Mouse (Mus musculus): ENCODE data around the gene Txnrd2.

Gene Txnrd2

GRCm38 (mm10) chr16:18426215-18426791 lies at the start of gene Txnrd2:
Txnrd2 (plus strand) TSS chr16:18426384.
- peak; percentile 83 to 84 for DNase-seq

GRCm38 (mm10) chr16:18377203-18377602 lies 49.0 kb upstream of the Txnrd2 start:
- no peak for DNase-seq

GRCm38 (mm10) chr16:18378489-18378888 lies 47.7 kb upstream of the Txnrd2 start:
- no peak for DNase-seq

- DNase-seq, result no peak
Observed at GRCm38 (mm10) chr16:18379338-18380001, 46.7 kb upstream of the Txnrd2 start.

- DNase-seq, result peak; percentile 59 to 60
Observed at GRCm38 (mm10) chr16:18380495-18381063, 45.6 kb upstream of the Txnrd2 start.

GRCm38 (mm10) chr16:18381621-18382258 lies 44.4 kb upstream of the Txnrd2 start:
- no peak for DNase-seq

- peak; percentile 56 to 61 for DNase-seq
Observed at GRCm38 (mm10) chr16:18383045-18383726, 43.0 kb upstream of the Txnrd2 start.

GRCm38 (mm10) chr16:18383756-18384155 lies 42.4 kb upstream of the Txnrd2 start:
- DNase-seq, result no peak

GRCm38 (mm10) chr16:18384211-18384610 lies 42.0 kb upstream of the Txnrd2 start:
- peak in 1 of 2 experiments; percentile 24 for DNase-seq

GRCm38 (mm10) chr16:18384659-18385058 lies 41.5 kb upstream of the Txnrd2 start:
- DNase-seq, result no peak

- no peak for DNase-seq
Observed at GRCm38 (mm10) chr16:18385411-18385810, 40.8 kb upstream of the Txnrd2 start.

- DNase-seq, result peak; percentile 66 to 74
Observed at GRCm38 (mm10) chr16:18386451-18386850, 39.7 kb upstream of the Txnrd2 start.

GRCm38 (mm10) chr16:18386972-18387371 lies 39.2 kb upstream of the Txnrd2 start:
- DNase-seq, result peak in 1 of 2 experiments; percentile 12

GRCm38 (mm10) chr16:18387704-18388582 lies 38.2 kb upstream of the Txnrd2 start:
- no peak for DNase-seq

GRCm38 (mm10) chr16:18388583-18389435 lies 37.4 kb upstream of the Txnrd2 start:
- peak; percentile 39 to 55 for DNase-seq

- no peak for DNase-seq
Observed at GRCm38 (mm10) chr16:18390399-18390798, 35.8 kb upstream of the Txnrd2 start.

- no peak for DNase-seq
Observed at GRCm38 (mm10) chr16:18391127-18391526, 35.1 kb upstream of the Txnrd2 start.

- DNase-seq, result no peak
Observed at GRCm38 (mm10) chr16:18391728-18392127, 34.5 kb upstream of the Txnrd2 start.

- DNase-seq, result peak; percentile 59 to 67
Observed at GRCm38 (mm10) chr16:18392469-18393426, 33.4 kb upstream of the Txnrd2 start.

GRCm38 (mm10) chr16:18393595-18393994 lies 32.6 kb upstream of the Txnrd2 start:
- no peak for DNase-seq

Data from cerebellum, postnatal 14 days (tissue).